Mouse (Mus musculus) embryonic facial prominence, embryonic 10.5 days (tissue): ENCODE measurements around the gene Asb13. TPM values are rescaled to one million over a fixed set of nuclear protein-coding genes. Genes with fewer than 3 reads are reported as not detected.

ENCODE experiments used
- DNase-seq: peaks from one replicate; pipeline ENCODE4 v3.0.0-alpha.2; 2017; ENCODE audit warnings: low spot score
- H3K27ac ChIP-seq: fragments of 300-500 bp; sonication (generic); replicated peaks from 2 replicates; pipeline ENCODE4 v1.5.1; 2016; ENCODE audit warnings: mild to moderate bottlenecking
- H3K27me3 ChIP-seq: fragments of 300-500 bp; sonication (generic); replicated peaks from 2 replicates; pipeline ENCODE4 v1.6.1; 2016; ENCODE audit warnings: low read depth, mild to moderate bottlenecking; ENCODE audit not compliant: poor library complexity, severe bottlenecking
- H3K36me3 ChIP-seq: fragments of 300-500 bp; sonication (generic); replicated peaks from 2 replicates; pipeline ENCODE4 v1.6.1; 2016; ENCODE audit warnings: mild to moderate bottlenecking, moderate library complexity
- H3K4me1 ChIP-seq: fragments of 300-500 bp; sonication (generic); 2 replicates; pipeline ENCODE4 v1.6.1; 2016
- H3K4me3 ChIP-seq: fragments of 300-500 bp; sonication (generic); 2 replicates; pipeline ENCODE4 v1.5.1; 2016; ENCODE audit warnings: mild to moderate bottlenecking, moderate library complexity
- H3K9me3 ChIP-seq: fragments of 300-500 bp; sonication (generic); 2 replicates; pipeline ENCODE4 v1.6.1; 2016; ENCODE audit warnings: mild to moderate bottlenecking
- WGBS: fragments of 180-500 bp; shearing (Covaris S2); methylation state at CpG from one replicate; pipeline ENCODE4 v1.1.7; 2016; 5-methylcytosine and 5-hydroxymethylcytosine counted together
- polyA plus RNA-seq: library from polyadenylated mRNA; unstranded; fragments of >200 nt; fragmentation: Nextera tagmentation; extraction: Ambion mirVana; gene quantifications from 2 replicates; pipeline ENCODE4 v1.2.1, GENCODE M21; 2016

The Asb13 gene
- 15.0 and 22.2 TPM in 2 replicates for polyA plus RNA-seq

- peak within 1 kb of the TSS; percentile 85 for H3K4me3 ChIP-seq
- WGBS, result under 1% methylated on average over 47 of the region's 47 CpGs
- H3K36me3 ChIP-seq, result no peaks in the 10 kb centered on the region
- H3K27me3 ChIP-seq, result peaks cover 13% of the 10 kb centered on the region
- peak; percentile 87 for DNase-seq
- H3K4me1 ChIP-seq, result peaks cover 6% of the 10 kb centered on the region; the same call in 1 of the 2 replicates
- H3K9me3 ChIP-seq, result no peaks in the 10 kb centered on the region
- H3K27ac ChIP-seq, result peak within 1 kb of the TSS; percentile 86
Observed at GRCm38 (mm10) chr13:3633895-3634811, at the start of gene Asb13. Gene Asb13, plus strand, starts transcription at chr13:3634032.

GRCm38 (mm10) chr13:3590789-3591188, 43.0 kb upstream of the Asb13 start:
- Histone ChIP-seq H3K27me3 (no peaks in the 10 kb centered on the region), H3K27ac (no peak overlapping the region), H3K4me1 (no peaks in the 10 kb centered on the region), H3K9me3 (no peaks in the 10 kb centered on the region), H3K4me3 (no peak overlapping the region), H3K36me3 (peaks cover 97% of the 10 kb centered on the region)
- DNase-seq, result no peak
- 91% methylated on average over 3 of the region's 3 CpGs for WGBS

GRCm38 (mm10) chr13:3594311-3594710, 39.5 kb upstream of the Asb13 start:
- H3K27me3 ChIP-seq, result no peaks in the 10 kb centered on the region
- 93% methylated on average over 1 of the region's 1 CpGs for WGBS
- H3K36me3 ChIP-seq, result peaks cover 99% of the 10 kb centered on the region
- H3K27ac ChIP-seq, result no peak overlapping the region
- H3K4me3 ChIP-seq, result no peak overlapping the region
- no peaks in the 10 kb centered on the region for H3K4me1 ChIP-seq
- no peaks in the 10 kb centered on the region for H3K9me3 ChIP-seq
- no peak for DNase-seq

- Histone ChIP-seq H3K4me1 (no peaks in the 10 kb centered on the region), H3K36me3 (peaks cover 91% of the 10 kb centered on the region), H3K27ac (no peak overlapping the region), H3K27me3 (no peaks in the 10 kb centered on the region), H3K4me3 (no peak overlapping the region), H3K9me3 (no peaks in the 10 kb centered on the region)
- 95% methylated on average over 6 of the region's 6 CpGs for WGBS
- no peak for DNase-seq
Observed at GRCm38 (mm10) chr13:3596232-3596631, 37.6 kb upstream of the Asb13 start.

GRCm38 (mm10) chr13:3609780-3610117, 24.1 kb upstream of the Asb13 start:
- Histone ChIP-seq H3K4me3 (peak overlapping the region; percentile 98), H3K27me3 (no peaks in the 10 kb centered on the region), H3K27ac (peak overlapping the region; percentile 95), H3K36me3 (peaks cover 9% of the 10 kb centered on the region), H3K4me1 (peaks cover 8% of the 10 kb centered on the region; the same call in 1 of the 2 replicates), H3K9me3 (no peaks in the 10 kb centered on the region; the same call in 1 of the 2 replicates)
- WGBS, result 28% methylated on average over 8 of the region's 8 CpGs
- no peak for DNase-seq

GRCm38 (mm10) chr13:3610118-3610794, 23.6 kb upstream of the Asb13 start:
- peak overlapping the region; percentile 98 for H3K4me3 ChIP-seq
- no peaks in the 10 kb centered on the region for H3K27me3 ChIP-seq
- peaks cover 8% of the 10 kb centered on the region; the same call in 1 of the 2 replicates for H3K4me1 ChIP-seq
- no peak for DNase-seq
- under 1% methylated on average over 50 of the region's 50 CpGs for WGBS
- H3K36me3 ChIP-seq, result peaks cover 9% of the 10 kb centered on the region
- H3K27ac ChIP-seq, result peak overlapping the region; percentile 95
- no peaks in the 10 kb centered on the region; the same call in 1 of the 2 replicates for H3K9me3 ChIP-seq

GRCm38 (mm10) chr13:3610795-3611438, 22.9 kb upstream of the Asb13 start, which contains the start of gene Fam208b:
Gene Fam208b, minus strand, starts transcription at chr13:3611108.
- under 1% methylated on average over 58 of the region's 58 CpGs for WGBS
- H3K9me3 ChIP-seq, result no peaks in the 10 kb centered on the region; the same call in 1 of the 2 replicates
- peak; percentile 99 for DNase-seq
- peak within 1 kb of the TSS; percentile 95 for H3K27ac ChIP-seq
- peaks cover 8% of the 10 kb centered on the region for H3K36me3 ChIP-seq
- peaks cover 8% of the 10 kb centered on the region; the same call in 1 of the 2 replicates for H3K4me1 ChIP-seq
- no peaks in the 10 kb centered on the region for H3K27me3 ChIP-seq
- peak within 1 kb of the TSS; percentile 98 for H3K4me3 ChIP-seq

GRCm38 (mm10) chr13:3627139-3627538, 6.7 kb upstream of the Asb13 start:
- Histone ChIP-seq H3K27me3 (no peaks in the 10 kb centered on the region), H3K36me3 (no peaks in the 10 kb centered on the region), H3K4me3 (no peak overlapping the region), H3K9me3 (no peaks in the 10 kb centered on the region; the same call in 1 of the 2 replicates), H3K27ac (no peak overlapping the region), H3K4me1 (0 out of 2 replicates have a peak, but pooled peaks cover 4% of the 10 kb centered on the region)
- 52% methylated on average over 3 of the region's 3 CpGs for WGBS
- no peak for DNase-seq

GRCm38 (mm10) chr13:3628102-3628501, 5.7 kb upstream of the Asb13 start:
- no peak overlapping the region for H3K27ac ChIP-seq
- WGBS, result 25% methylated on average over 3 of the region's 3 CpGs
- H3K36me3 ChIP-seq, result no peaks in the 10 kb centered on the region
- no peaks in the 10 kb centered on the region; the same call in 1 of the 2 replicates for H3K9me3 ChIP-seq
- H3K4me3 ChIP-seq, result no peak overlapping the region
- no peak for DNase-seq
- H3K27me3 ChIP-seq, result peaks cover 7% of the 10 kb centered on the region
- 0 out of 2 replicates have a peak, but pooled peaks cover 4% of the 10 kb centered on the region for H3K4me1 ChIP-seq

GRCm38 (mm10) chr13:3632551-3632950, 1.3 kb upstream of the Asb13 start:
- Histone ChIP-seq H3K9me3 (no peaks in the 10 kb centered on the region), H3K27ac (no peak overlapping the region), H3K4me1 (peaks cover 10% of the 10 kb centered on the region; the same call in 1 of the 2 replicates), H3K27me3 (peaks cover 13% of the 10 kb centered on the region), H3K4me3 (no peak overlapping the region), H3K36me3 (no peaks in the 10 kb centered on the region)
- no peak for DNase-seq
- WGBS, result 86% methylated on average over 9 of the region's 9 CpGs

GRCm38 (mm10) chr13:3633131-3633530, 701 bp upstream of the Asb13 start:
- no peaks in the 10 kb centered on the region for H3K36me3 ChIP-seq
- no peak for DNase-seq
- WGBS, result 41% methylated on average over 6 of the region's 6 CpGs
- H3K27ac ChIP-seq, result no peak overlapping the region
- H3K9me3 ChIP-seq, result no peaks in the 10 kb centered on the region
- H3K4me1 ChIP-seq, result peaks cover 7% of the 10 kb centered on the region; the same call in 1 of the 2 replicates
- no peak overlapping the region for H3K4me3 ChIP-seq
- H3K27me3 ChIP-seq, result peaks cover 13% of the 10 kb centered on the region

GRCm38 (mm10) chr13:3635076-3635475, 1.2 kb downstream of the Asb13 start:
- H3K4me3 ChIP-seq, result no peak overlapping the region; the same call in 1 of the 2 replicates
- no peaks in the 10 kb centered on the region for H3K36me3 ChIP-seq
- H3K9me3 ChIP-seq, result no peaks in the 10 kb centered on the region
- peaks cover 6% of the 10 kb centered on the region; the same call in 1 of the 2 replicates for H3K4me1 ChIP-seq
- DNase-seq, result no peak
- no peak overlapping the region for H3K27ac ChIP-seq
- 94% methylated on average over 3 of the region's 3 CpGs for WGBS
- peaks cover 13% of the 10 kb centered on the region for H3K27me3 ChIP-seq
